Mouse (Mus musculus) forebrain, embryonic 13.5 days (tissue): Measurements from ENCODE around the gene Hist1h3e. TPM values are rescaled to one million over a fixed set of nuclear protein-coding genes. Genes with fewer than 3 reads are reported as not detected.
"Not testable (repeated sequence)": the region's sequence is repeated elsewhere in the genome, so short reads cannot be mapped to it uniquely, and the experiment has no call there.

ENCODE experiments used
- ATAC-seq: fragments of 200-750 bp; cut with Nextera tagmentation; 2 replicates; pipeline ENCODE4 v1.8.0; 2017
- H3K27ac ChIP-seq: fragments of 300-500 bp; sonication (generic); 2 replicates; pipeline ENCODE4 v1.5.1; 2015; ENCODE audit warnings: inconsistent platforms, mild to moderate bottlenecking, moderate library complexity
- H3K27me3 ChIP-seq: fragments of 300-500 bp; sonication (generic); 2 replicates; pipeline ENCODE4 v1.6.1; 2015; ENCODE audit warnings: mild to moderate bottlenecking, inconsistent platforms
- H3K36me3 ChIP-seq: fragments of 300-500 bp; sonication (generic); 2 replicates; pipeline ENCODE4 v1.6.1; 2015; ENCODE audit warnings: mild to moderate bottlenecking, inconsistent platforms; ENCODE audit not compliant: poor library complexity, severe bottlenecking
- H3K4me1 ChIP-seq: fragments of 300-500 bp; sonication (generic); 2 replicates; pipeline ENCODE4 v1.6.1; 2015; ENCODE audit warnings: inconsistent platforms
- H3K4me2 ChIP-seq: fragments of 300-500 bp; sonication (generic); 2 replicates; pipeline ENCODE4 v1.6.1; 2015; ENCODE audit warnings: inconsistent platforms, mild to moderate bottlenecking, moderate library complexity
- H3K4me3 ChIP-seq: fragments of 300-500 bp; sonication (generic); 2 replicates; pipeline ENCODE4 v1.5.1; 2015; ENCODE audit warnings: mild to moderate bottlenecking, inconsistent platforms
- H3K9ac ChIP-seq: fragments of 300-500 bp; sonication (generic); 2 replicates; pipeline ENCODE4 v1.6.1; 2015; ENCODE audit warnings: mild to moderate bottlenecking, inconsistent platforms
- H3K9me3 ChIP-seq: fragments of 300-500 bp; sonication (generic); replicated peaks from 2 replicates; pipeline ENCODE4 v1.6.1; 2016; ENCODE audit warnings: inconsistent platforms
- WGBS: fragments of 180-500 bp; shearing (Covaris S2); methylation state at CpG from one replicate; pipeline ENCODE4 v1.1.7; 2015; 5-methylcytosine and 5-hydroxymethylcytosine counted together
- polyA plus RNA-seq: library from polyadenylated mRNA; unstranded; fragments of >200 nt; fragmentation: Nextera tagmentation; extraction: Ambion mirVana; gene quantifications from 2 replicates; pipeline ENCODE4 v1.2.1, GENCODE M21; 2015

The Hist1h3e gene
- polyA plus RNA-seq, 1 experiment from 2014 or later = 6.9 TPM

DNA sequence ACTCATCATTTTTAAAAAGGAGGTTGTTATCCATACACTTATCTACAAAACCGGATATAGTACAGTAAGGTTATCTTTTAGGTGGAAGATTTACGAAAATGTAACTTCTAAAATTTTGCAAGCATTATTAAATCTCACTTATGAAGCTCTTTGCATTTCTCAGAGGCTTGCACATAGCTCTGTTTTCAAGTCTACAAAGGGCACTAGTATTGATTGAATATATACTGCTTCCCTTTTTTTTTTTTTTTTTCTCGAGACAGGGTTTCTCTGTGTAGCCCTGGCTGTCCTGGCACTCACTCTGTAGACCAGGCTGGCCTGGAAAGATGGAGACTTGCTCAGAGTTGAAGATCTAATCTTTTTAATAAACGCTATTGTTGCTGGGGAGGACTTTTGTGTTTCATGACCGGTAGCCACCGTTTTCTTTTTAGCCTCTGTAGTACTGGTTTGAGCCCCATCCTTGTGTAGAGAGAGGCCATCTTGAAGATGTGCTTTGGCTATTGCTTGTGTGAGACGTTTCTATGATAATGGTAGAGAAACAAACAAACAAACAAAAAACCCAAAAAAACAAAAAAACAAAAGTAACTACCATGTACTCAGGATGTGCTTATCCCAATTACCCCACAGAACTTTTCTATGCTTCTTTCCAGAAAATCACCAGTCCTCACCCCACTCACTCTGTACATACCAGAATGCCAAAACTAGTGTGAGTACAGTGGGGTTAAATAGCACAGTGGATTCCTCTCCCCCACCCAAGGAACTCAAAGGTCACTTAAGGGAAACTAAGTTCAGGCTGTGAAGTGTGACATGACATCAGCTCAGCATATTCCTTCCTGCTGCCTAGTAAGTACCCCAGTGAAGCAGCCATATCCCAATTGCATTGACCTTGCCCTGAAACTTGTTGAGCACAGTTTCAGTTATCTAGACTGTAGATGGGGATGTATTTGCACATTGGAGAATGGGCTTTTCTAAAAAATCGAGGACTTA, 9.9 kb downstream of the Hist1h3e start:
- Histone ChIP-seq H3K4me3 (peak overlapping the region; percentile 46), H3K27me3 (no peaks in the 10 kb centered on the region), H3K36me3 (no peaks in the 10 kb centered on the region), H3K4me2 (peak overlapping the region; percentile 65), H3K9ac (peak overlapping the region; percentile 69), H3K9me3 (no peaks in the 10 kb centered on the region), H3K4me1 (peaks cover 27% of the 10 kb centered on the region), H3K27ac (peak overlapping the region; percentile 93)
- no peak for ATAC-seq
- WGBS = 49% methylated on average over 8 of the region's 8 CpGs

DNA sequence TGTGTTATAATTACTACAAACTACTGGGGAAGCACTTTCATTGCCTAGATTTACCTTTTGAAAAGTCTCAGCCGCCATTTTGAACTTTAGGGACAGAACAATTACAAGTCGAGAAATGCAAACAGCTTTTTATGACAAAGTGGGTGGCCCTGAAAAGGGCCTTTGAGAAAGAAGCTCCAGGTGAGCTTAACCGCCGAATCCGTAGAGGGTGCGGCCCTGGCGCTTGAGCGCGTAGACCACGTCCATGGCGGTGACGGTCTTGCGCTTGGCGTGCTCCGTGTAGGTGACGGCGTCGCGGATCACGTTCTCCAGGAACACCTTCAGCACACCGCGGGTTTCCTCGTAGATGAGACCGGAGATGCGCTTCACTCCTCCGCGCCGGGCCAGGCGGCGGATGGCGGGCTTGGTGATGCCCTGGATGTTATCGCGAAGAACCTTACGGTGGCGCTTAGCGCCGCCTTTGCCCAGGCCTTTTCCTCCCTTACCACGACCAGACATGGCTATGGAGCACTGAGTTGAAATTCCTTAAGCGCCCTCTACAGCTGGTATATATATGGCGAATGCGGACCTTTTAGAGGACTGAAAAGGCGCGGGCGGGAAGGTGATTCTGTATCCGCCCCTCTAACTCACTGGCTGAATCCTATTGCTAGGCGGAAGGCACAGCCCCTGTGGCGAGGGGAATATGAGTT, 10.9 kb downstream of the Hist1h3e start, which contains the start of gene Hist1h4f:
TSS of gene Hist1h4f (minus strand) at position 503 of the 689 bp plus-strand sequence.
- Histone ChIP-seq H3K27ac (peak within 1 kb of the TSS; percentile 93), H3K4me1 (peaks cover 21% of the 10 kb centered on the region), H3K9ac (peak within 1 kb of the TSS; percentile 69), H3K4me2 (peak within 1 kb of the TSS; percentile 65), H3K4me3 (peak within 1 kb of the TSS; percentile 46)
- WGBS = under 1% methylated on average over 47 of the region's 47 CpGs
- H3K9me3 ChIP-seq, H3K27me3 ChIP-seq, H3K36me3 ChIP-seq: not testable (repeated sequence)
- peak; percentile 87 for ATAC-seq

DNA sequence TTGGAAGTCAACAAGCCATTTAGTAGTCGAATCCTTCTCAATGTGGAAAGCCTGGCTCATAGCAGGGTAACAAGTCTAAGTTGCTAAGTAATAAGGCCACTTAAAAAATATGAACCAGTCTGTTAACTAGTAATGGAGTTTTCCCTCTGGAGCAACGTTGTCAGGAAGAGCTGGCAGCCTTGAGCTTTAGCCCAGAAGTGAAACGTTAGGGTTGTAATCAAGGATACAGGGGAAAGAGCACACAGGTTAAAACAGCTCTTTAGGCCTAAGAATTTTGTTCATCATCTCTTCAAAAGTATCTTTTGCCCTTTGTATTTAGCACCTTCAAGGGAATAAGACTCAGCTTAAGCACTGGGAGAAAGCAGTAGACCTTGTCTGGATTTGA, 11.4 kb downstream of the Hist1h3e start:
- no peaks in the 10 kb centered on the region for H3K9me3 ChIP-seq
- peak overlapping the region; percentile 69 for H3K9ac ChIP-seq
- H3K4me1 ChIP-seq = peaks cover 21% of the 10 kb centered on the region
- H3K4me3 ChIP-seq = peak overlapping the region; percentile 46
- no peak for ATAC-seq
- no peaks in the 10 kb centered on the region for H3K36me3 ChIP-seq
- no peaks in the 10 kb centered on the region for H3K27me3 ChIP-seq
- peak overlapping the region; percentile 65 for H3K4me2 ChIP-seq
- H3K27ac ChIP-seq = peak overlapping the region; percentile 93
- WGBS = 5% methylated on average over 3 of the region's 3 CpGs

DNA sequence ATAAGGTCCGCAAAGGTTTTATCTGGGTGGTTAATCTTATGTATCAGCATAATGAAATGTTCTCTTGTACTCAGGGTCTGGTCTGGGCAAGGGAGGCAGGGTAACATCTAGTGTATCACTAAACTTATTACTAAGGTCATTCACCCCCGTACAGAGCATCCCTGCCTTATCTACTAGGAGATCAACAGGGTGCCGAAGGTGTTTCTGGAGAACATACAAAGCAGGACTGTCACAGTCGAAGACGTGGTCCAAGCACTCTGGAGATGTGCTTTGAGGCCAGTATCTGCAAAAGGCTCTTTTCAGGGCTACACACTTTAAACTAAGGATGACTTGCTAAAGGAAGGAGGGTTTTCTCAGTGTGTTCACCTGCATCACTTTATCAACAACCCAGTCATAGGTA, 15.5 kb downstream of the Hist1h3e start:
- Histone ChIP-seq H3K27ac (no peak overlapping the region), H3K4me2 (no peak overlapping the region), H3K4me3 (no peak overlapping the region), H3K9ac (no peak overlapping the region), H3K36me3 (no peaks in the 10 kb centered on the region), H3K4me1 (peaks cover 18% of the 10 kb centered on the region), H3K9me3 (no peaks in the 10 kb centered on the region), H3K27me3 (no peaks in the 10 kb centered on the region)
- WGBS = 78% methylated on average over 5 of the region's 5 CpGs
- no peak for ATAC-seq

DNA sequence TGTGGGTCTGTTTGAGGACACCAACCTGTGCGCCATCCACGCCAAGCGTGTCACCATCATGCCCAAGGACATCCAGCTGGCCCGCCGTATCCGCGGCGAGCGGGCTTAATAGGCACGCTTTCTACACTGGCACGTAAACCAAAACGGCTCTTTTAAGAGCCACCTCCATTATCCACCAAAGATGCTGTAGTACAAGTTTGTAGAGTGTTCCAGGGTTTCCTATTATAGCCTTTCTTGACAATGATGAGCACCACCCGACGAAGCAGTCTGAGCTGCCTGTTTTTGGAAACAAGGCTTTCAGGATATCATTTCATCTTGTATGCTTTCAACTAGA, 17.4 kb downstream of the Hist1h3e start:
- Histone ChIP-seq H3K4me3 (peak overlapping the region; percentile 47), H3K4me2 (peak overlapping the region; percentile 69), H3K4me1 (peaks cover 11% of the 10 kb centered on the region), H3K9ac (peak overlapping the region; percentile 73), H3K27ac (peak overlapping the region; percentile 95)
- H3K36me3 ChIP-seq, H3K9me3 ChIP-seq, H3K27me3 ChIP-seq, ATAC-seq: not testable (repeated sequence)
- WGBS = under 1% methylated on average over 13 of the region's 14 CpGs

DNA sequence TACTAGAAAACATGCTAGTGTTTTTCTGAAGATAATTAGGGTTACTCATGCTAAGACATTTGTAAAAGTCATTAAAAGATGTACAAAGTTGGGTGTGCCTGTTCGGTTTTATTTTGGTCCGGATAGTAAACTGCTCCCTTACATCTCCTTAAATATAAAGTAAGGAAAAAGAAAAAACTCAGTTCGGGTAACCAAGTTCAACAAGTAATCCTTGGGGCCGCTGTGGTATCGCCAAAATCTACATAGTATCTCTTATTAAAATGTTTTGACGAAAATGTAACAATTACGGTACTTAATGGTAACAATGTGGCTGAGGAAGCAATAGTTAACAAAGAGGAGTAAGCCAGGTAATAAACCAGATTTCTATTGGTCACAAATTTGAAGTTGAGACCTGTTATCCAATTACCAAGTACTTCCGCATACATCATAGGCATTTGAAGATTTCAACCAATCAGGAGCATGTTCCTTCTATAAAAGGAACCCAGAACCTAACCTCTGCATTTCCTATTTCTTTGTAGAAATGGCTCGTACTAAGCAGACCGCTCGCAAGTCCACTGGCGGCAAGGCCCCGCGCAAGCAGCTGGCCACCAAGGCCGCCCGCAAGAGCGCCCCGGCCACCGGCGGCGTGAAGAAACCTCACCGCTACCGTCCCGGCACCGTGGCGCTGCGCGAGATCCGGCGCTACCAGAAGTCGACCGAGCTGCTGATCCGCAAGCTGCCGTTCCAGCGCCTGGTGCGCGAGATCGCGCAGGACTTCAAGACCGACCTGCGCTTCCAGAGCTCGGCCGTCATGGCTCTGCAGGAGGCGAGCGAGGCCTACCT, 18.0 kb downstream of the Hist1h3e start, which contains the start of gene Hist1h3f:
TSS of gene Hist1h3f (plus strand) at position 88 of the 822 bp plus-strand sequence.
- H3K27me3 ChIP-seq = no peaks in the 10 kb centered on the region
- H3K36me3 ChIP-seq = no peaks in the 10 kb centered on the region
- H3K9me3 ChIP-seq = no peaks in the 10 kb centered on the region
- peak within 1 kb of the TSS; percentile 73 for H3K9ac ChIP-seq
- peaks cover 11% of the 10 kb centered on the region for H3K4me1 ChIP-seq
- peak within 1 kb of the TSS; percentile 95 for H3K27ac ChIP-seq
- peak; percentile 95 for ATAC-seq
- peak within 1 kb of the TSS; percentile 70 for H3K4me2 ChIP-seq
- H3K4me3 ChIP-seq = peak within 1 kb of the TSS; percentile 47
- under 1% methylated on average over 32 of the region's 45 CpGs for WGBS

DNA sequence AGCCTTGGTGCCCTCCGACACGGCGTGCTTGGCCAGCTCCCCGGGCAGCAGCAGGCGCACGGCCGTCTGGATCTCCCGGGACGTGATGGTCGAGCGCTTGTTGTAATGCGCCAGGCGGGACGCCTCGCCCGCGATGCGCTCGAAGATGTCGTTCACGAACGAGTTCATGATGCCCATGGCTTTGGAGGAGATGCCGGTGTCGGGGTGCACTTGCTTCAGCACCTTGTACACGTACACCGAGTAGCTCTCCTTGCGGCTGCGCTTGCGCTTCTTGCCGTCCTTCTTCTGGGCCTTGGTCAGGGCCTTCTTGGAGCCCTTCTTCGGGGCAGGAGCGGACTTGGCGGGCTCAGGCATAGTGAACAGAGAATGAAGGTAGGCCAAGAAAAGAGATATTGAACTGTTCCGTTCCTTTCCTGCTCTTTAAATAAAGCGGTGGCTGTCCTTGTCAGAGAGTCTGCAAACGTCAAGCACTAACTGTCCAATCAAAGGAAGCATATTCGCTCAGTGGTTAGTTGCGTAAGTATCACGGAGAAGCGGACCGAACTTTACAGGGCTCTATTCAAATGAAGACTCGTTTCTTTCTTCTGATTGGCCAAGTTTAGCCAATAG, 19.1 kb downstream of the Hist1h3e start, which contains the start of gene Hist1h2bh:
TSS of gene Hist1h2bh (minus strand) at position 394 of the 609 bp plus-strand sequence.
- peak; percentile 93 for ATAC-seq
- Histone ChIP-seq H3K4me1 (peaks cover 14% of the 10 kb centered on the region), H3K4me2 (peak within 1 kb of the TSS; percentile 70), H3K9ac (peak within 1 kb of the TSS; percentile 71), H3K27ac (peak within 1 kb of the TSS; percentile 95), H3K4me3 (peak within 1 kb of the TSS; percentile 47)
- H3K36me3 ChIP-seq, H3K27me3 ChIP-seq, H3K9me3 ChIP-seq: not testable (repeated sequence)
- under 1% methylated on average over 42 of the region's 42 CpGs for WGBS

DNA sequence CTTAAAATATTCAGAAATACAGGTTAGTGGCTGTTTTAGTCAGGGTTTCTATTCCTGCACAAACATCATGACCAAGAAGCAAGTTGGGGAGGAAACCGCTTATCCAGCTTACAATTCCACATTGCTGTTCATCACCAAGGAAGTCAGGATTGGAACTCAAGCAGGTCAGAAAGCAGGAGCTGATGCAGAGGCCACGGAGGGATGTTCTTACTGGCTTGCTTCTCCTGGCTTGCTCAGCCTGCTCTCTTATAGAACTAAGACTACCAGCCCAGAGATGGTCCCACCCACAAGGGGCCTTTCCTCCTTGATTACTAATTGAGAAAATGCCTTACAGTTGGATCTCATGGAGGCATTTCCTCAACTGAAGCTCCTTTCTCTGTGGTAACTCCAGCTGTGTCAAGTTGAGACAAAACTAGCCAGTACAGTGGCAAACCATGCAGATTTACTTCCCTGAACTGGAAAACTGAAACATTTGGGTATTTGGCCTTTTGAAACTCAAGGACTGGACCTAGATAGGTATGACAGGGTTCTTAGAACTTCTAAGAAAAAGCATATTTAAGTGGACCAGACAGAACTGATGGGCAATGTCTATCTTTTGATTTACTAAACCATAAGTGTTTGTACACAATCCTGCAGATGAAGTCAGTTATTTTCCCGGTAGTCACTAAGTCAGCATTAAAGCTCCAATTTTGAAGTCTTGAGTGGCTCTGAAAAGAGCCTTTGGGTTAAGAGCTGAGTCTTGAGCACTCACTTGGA, 19.8 kb downstream of the Hist1h3e start:
- Histone ChIP-seq H3K4me3 (peak overlapping the region; percentile 46), H3K9ac (peak overlapping the region; percentile 71), H3K4me2 (peak overlapping the region; percentile 70), H3K27ac (peak overlapping the region; percentile 89), H3K4me1 (peaks cover 17% of the 10 kb centered on the region)
- not testable (repeated sequence) for H3K27me3 ChIP-seq, H3K36me3 ChIP-seq, H3K9me3 ChIP-seq, ATAC-seq
- 7% methylated on average over 3 of the region's 3 CpGs for WGBS

DNA sequence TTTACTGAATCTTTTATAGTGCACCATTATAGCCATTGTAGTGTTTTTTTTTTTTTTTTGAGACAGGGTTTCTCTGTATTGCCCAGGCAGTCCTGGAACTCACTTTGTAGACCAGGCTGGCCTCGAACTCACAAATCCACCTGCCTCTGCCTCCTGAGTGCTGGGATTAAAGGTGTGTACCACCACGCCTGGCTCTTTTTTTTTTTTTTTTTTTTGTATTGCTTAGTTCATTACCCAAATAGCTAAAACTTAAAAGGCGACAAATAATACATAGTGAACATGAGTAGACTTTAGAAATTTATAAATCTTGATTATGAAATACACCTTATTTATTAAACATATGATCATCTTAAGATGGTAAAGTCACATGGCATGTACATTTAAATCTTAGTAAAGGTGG, 20.7 kb downstream of the Hist1h3e start:
- no peak overlapping the region for H3K27ac ChIP-seq
- H3K9me3 ChIP-seq = no peaks in the 10 kb centered on the region
- H3K36me3 ChIP-seq = no peaks in the 10 kb centered on the region
- H3K4me3 ChIP-seq = no peak overlapping the region
- ATAC-seq = no peak
- no peak overlapping the region for H3K4me2 ChIP-seq
- no peak overlapping the region for H3K9ac ChIP-seq
- no peaks in the 10 kb centered on the region for H3K27me3 ChIP-seq
- peaks cover 27% of the 10 kb centered on the region for H3K4me1 ChIP-seq
- WGBS = 80% methylated on average over 3 of the region's 3 CpGs

DNA sequence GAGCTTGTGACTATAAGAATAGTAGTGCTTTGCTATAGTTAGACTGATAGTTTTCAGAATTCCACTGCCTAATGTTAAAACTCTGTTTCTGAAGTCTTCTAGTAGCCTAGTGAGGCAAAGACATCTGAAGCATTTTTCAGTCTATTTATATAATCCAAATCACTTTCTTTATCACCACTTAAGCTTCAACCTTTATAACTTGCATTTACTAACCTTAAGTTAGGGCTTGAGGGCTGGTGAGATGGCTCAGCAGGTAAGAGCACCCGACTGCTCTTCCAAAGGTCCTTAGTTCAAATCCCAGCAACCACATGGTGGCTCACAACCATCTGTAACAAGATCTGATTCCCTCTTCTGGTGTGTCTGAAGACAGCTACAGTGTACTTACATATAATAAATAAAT, 22.3 kb downstream of the Hist1h3e start:
- 75% methylated on average over 1 of the region's 1 CpGs for WGBS
- not testable (repeated sequence) for H3K9me3 ChIP-seq, H3K36me3 ChIP-seq, H3K27ac ChIP-seq, H3K4me3 ChIP-seq, H3K9ac ChIP-seq, H3K4me2 ChIP-seq, ATAC-seq, H3K27me3 ChIP-seq
- peaks cover 29% of the 10 kb centered on the region for H3K4me1 ChIP-seq

DNA sequence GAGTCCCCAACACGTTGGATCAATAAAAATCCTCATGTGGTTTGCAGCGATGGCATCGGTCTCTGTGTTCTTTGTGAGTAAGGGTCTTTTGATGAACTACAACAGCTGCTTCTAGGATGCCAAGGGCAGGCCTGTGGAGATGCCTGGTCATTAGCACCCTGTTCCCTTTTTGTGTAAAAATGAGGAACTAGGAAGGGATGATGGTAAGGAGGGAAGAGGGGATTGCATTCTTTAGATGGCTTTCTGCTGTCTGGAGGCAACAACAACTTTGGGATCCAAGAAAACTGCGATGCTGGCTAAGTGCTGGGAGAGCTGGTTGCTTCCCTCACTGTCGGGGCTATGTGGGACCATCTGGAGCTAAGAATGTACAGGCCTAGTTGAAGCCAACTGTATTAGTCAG, 23.9 kb downstream of the Hist1h3e start:
- H3K27ac ChIP-seq = no peak overlapping the region
- no peaks in the 10 kb centered on the region for H3K36me3 ChIP-seq
- no peaks in the 10 kb centered on the region for H3K9me3 ChIP-seq
- WGBS = 78% methylated on average over 5 of the region's 5 CpGs
- no peak overlapping the region for H3K4me3 ChIP-seq
- H3K4me2 ChIP-seq = no peak overlapping the region
- no peaks in the 10 kb centered on the region for H3K27me3 ChIP-seq
- no peak for ATAC-seq
- peaks cover 37% of the 10 kb centered on the region for H3K4me1 ChIP-seq
- H3K9ac ChIP-seq = no peak overlapping the region
